Mouse (Mus musculus): ENCODE data around the gene Samhd1.

DNA sequence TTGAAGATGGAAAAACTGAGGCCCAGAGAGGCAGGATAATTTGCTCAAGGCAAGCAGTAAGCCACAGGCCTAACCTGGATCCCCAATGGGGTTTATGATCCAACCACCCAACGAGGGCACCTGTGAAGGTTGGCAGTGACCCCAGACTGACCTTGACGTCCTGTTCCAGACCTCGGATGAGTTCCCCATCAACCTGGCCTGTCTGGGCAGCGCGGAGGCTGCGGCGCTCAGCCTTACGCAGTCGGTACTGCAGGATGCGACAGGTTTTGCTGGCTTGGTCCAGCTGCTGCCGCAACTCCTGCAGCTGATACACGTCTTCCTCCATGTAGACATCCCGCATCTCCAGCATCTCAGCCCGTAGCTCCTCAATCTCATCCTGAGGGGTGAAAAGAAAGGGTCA, 75.0 kb downstream of the Samhd1 start:
- no peak for TF ChIP-seq POLR2A (IDR thresholded peaks at IDR 0.05; ENCODE audit: insufficient read depth, low read length)
- TF ChIP-seq CTCF (IDR thresholded peaks at IDR 0.05; ENCODE audit: low read depth, low read length): no peak
